Mouse (Mus musculus): ENCODE measurements around the gene Fam25c. TPM values are rescaled to one million over a fixed set of nuclear protein-coding genes. Genes with fewer than 3 reads are reported as not detected.

Gene Fam25c
- total and polyA plus RNA-seq, 3 experiments, result not detected

DNA sequence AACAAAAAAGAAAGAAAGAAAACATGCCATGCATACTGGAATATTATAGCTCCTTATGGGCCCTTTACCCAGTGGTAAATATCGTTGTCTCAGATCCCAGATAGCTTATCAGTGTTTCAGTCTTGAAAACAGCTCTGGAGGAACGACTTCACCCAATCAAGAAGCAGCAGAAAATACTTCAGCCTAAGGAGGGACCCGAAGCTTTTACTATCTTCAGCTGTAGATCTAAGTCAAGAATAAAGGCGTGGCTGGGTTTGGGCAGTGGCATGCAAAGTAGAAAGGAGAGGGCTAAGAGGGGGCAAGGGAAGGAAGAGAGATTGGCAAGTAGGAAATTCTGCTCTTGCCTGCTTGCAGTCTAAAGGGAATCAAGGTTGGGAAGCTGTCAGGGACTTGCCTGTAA is 6.9 kb upstream of the Fam25c start:
- H3K9me3 ChIP-seq (replicated peaks; ENCODE audit: insufficient read depth, low read length), result no peaks in the 10 kb centered on the region
- peak overlapping the region; percentile 65 to 72 for H3K4me3 ChIP-seq (ENCODE audit: control insufficient read depth in 1 of 2, insufficient read depth in 1 of 2, low read depth in 2 of 2, low read length in 2 of 2)
- no peaks in the 10 kb centered on the region for H3K27me3 ChIP-seq (ENCODE audit: control insufficient read depth in 1 of 2, insufficient read depth in 2 of 2, low read length in 2 of 2)
- DNase-seq (ENCODE audit: low read depth, low spot score), result peak; percentile 80
- H3K36me3 ChIP-seq (ENCODE audit: control insufficient read depth in 1 of 2, insufficient read depth in 2 of 2, low read length in 2 of 2), result peaks cover 0 to 7% of the 10 kb centered on the region in 2 experiments; a peak in 2 of 4 replicates
- TF ChIP-seq TCF12 (IDR thresholded peaks at IDR 0.05; ENCODE audit: low read depth, low read length) (0 out of 2 replicates have a peak, but pooled peaks have one; percentile 48), RCOR1 (IDR thresholded peaks at IDR 0.05; ENCODE audit: low read depth, low read length) (peak; percentile 36; the same call in 1 of the 2 replicates), ZNF384 (IDR thresholded peaks at IDR 0.05; ENCODE audit: low read depth, low read length) (peak; percentile 88), POLR2A (IDR thresholded peaks at IDR 0.05; ENCODE audit: control insufficient read depth in 1 of 2, insufficient read depth in 1 of 2, low read depth in 1 of 2, low read length in 2 of 2, poor library complexity in 1 of 2) (0 out of 4 replicates have a peak, but pooled peaks of 1 of the 2 experiments have one; percentile 38), E2F4 (IDR thresholded peaks at IDR 0.05; ENCODE audit: borderline replicate concordance, low read depth, low read length) (no peak), CHD2 (IDR thresholded peaks at IDR 0.05; ENCODE audit: low read length) (no peak), RAD21 (IDR thresholded peaks at IDR 0.05; ENCODE audit: low read depth, low read length) (no peak), EP300 (IDR thresholded peaks at IDR 0.05; ENCODE audit: low read depth in 1 of 2, low read length in 2 of 2) (peak; percentile 38; a peak in 2 of 4 replicates), ZKSCAN1 (IDR thresholded peaks at IDR 0.05; ENCODE audit: low read depth, low read length) (no peak), ETS1 (IDR thresholded peaks at IDR 0.05; ENCODE audit: low read depth, low read length) (peak; percentile 70), ZC3H11A (IDR thresholded peaks at IDR 0.05; ENCODE audit: low read depth, low read length) (no peak), SMC3 (IDR thresholded peaks at IDR 0.05; ENCODE audit: low read depth, low read length) (peak; percentile 9; the same call in 1 of the 2 replicates), POLR2AphosphoS5 (IDR thresholded peaks at IDR 0.05; ENCODE audit: borderline replicate concordance, low read depth, low read length) (no peak), MAZ (IDR thresholded peaks at IDR 0.05; ENCODE audit: low read depth, low read length) (no peak), ELF1 (IDR thresholded peaks at IDR 0.05; ENCODE audit: low read depth, low read length) (no peak), KAT2A (conservative IDR thresholded peaks at IDR 0.05; ENCODE audit: low read depth, low read length) (no peak), MYB (IDR thresholded peaks at IDR 0.05; ENCODE audit: low read depth, low read length) (no peak), BHLHE40 (IDR thresholded peaks at IDR 0.05; ENCODE audit: borderline replicate concordance, low read depth, low read length) (no peak), HCFC1 (IDR thresholded peaks at IDR 0.05; ENCODE audit: low read depth, low read length) (0 out of 2 replicates have a peak, but pooled peaks have one; percentile 9), GATA1 (IDR thresholded peaks at IDR 0.05; ENCODE audit: low read depth, low read length) (peak; percentile 89), CTCF (IDR thresholded peaks at IDR 0.05 in 2 of 3, conservative IDR thresholded peaks at IDR 0.05 in 1 of 3; ENCODE audit: control insufficient read depth in 1 of 3, insufficient read depth in 1 of 3, low read depth in 2 of 3, low read length in 3 of 3, poor library complexity in 1 of 3, severe bottlenecking in 1 of 3) (no peak), SIN3A (IDR thresholded peaks at IDR 0.05; ENCODE audit: low read length) (0 out of 2 replicates have a peak, but pooled peaks have one; percentile 56)
- H3K27ac ChIP-seq (ENCODE audit: control insufficient read depth, low read depth, low read length), result peak overlapping the region; percentile 79
- peak overlapping the region; percentile 72 for H3K9ac ChIP-seq (ENCODE audit: control insufficient read depth, low read depth, low read length, poor library complexity, severe bottlenecking)
- peaks cover 5% of the 10 kb centered on the region in 2 experiments for H3K4me1 ChIP-seq (ENCODE audit: control insufficient read depth in 1 of 2, insufficient read depth in 2 of 2, low read length in 2 of 2)
- H3K79me2 ChIP-seq (ENCODE audit: control insufficient read depth, insufficient read depth, low read length, poor library complexity), result no peaks in the 10 kb centered on the region; the same call in 1 of the 2 replicates

All from MEL (cell line).